Mouse (Mus musculus): ENCODE results near the gene Sntb2. TPM values are rescaled to one million over a fixed set of nuclear protein-coding genes. Genes with fewer than 3 reads are reported as not detected.

Gene Sntb2
- 10 to 100 TPM; 11.8 to 13.9 TPM for total RNA-seq (2023)

GRCm38 (mm10) chr8:106935324-106935869, at the start of gene Sntb2:
Gene Sntb2 (plus strand): TSS chr8:106935750.

DNA sequence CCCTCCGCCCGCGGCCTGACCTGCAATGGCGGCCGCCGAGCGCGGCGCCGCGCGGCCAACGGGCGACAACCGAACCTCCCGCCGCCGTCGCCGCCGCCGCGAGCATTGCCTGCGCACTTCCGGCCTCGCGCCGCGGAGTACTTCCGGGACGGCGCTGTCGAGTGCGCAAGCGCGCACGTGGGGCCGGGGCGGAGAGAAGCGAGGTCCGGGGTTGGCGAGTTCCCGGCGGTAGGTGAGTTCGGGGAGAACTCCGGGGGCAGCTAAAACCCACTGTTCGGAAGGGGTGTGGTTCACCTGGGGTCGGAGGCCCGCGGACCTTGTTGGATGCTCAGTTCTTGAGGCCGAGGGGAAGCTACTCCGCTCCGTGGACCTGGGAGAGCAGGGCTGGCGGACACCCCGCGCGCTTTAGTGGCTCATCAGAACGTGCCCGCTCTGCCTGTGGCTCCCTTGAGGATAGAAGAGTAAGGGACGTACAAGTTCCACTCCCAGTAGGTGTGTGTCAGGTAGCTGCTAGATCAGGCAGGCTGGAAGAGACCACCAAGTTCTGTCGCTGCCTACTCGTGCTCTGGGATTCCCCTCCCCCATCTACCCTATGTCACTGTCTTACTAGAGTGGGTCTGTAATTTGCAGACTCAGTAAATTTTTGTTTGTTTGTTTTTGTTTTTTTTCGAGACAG, 41.9 kb upstream of the Sntb2 start, which contains the start of gene Utp4:
Gene Utp4, plus strand, starts transcription at position 156 of the 676 bp plus-strand sequence.

DNA sequence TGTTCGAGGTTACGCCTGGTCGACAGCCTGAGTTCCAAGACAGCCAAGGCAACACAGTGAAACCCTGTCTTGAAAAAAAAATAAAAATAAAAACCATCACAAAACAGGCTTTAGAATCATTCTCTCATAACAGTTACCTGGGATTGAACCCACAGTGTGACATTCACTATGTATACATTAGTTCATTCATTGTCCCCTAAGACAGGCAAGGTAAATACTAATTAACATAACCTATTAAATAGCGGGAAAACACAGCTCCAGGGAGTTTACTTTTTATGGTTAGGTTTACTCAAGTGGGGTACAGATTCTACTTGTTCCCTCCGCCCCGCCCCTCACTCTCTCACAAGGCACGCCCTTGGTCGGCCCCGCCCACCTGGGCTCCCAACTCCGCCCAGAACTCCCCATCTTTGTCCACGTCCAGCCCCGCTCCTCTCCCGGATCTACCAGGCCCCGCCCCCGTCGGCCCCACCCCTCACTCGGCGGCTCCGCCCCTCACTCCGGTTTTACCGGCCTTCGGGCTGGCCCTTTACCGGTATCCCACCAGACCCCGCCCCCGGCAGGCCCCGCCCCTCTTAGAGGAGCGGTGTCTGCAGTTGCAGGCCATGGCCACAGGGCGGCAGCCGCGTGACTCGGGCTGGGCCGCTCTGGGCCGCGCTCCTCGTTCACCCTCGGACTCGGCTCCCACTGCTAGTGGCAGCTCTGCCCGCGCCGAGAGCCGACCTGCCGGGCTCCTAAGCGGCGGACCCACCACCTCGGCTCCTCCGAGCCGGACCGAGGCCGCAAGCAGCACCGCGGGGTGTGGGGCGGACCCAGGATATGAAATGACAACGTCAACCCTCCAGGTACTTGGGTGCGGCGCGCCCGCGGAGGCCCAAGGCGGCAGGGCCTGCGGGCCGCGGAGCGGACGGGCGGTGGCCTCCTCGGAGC, 95.4 kb downstream of the Sntb2 start, which contains the start of gene Vps4a:
Gene Vps4a, plus strand, starts transcription at position 573 of the 927 bp plus-strand sequence.

DNA sequence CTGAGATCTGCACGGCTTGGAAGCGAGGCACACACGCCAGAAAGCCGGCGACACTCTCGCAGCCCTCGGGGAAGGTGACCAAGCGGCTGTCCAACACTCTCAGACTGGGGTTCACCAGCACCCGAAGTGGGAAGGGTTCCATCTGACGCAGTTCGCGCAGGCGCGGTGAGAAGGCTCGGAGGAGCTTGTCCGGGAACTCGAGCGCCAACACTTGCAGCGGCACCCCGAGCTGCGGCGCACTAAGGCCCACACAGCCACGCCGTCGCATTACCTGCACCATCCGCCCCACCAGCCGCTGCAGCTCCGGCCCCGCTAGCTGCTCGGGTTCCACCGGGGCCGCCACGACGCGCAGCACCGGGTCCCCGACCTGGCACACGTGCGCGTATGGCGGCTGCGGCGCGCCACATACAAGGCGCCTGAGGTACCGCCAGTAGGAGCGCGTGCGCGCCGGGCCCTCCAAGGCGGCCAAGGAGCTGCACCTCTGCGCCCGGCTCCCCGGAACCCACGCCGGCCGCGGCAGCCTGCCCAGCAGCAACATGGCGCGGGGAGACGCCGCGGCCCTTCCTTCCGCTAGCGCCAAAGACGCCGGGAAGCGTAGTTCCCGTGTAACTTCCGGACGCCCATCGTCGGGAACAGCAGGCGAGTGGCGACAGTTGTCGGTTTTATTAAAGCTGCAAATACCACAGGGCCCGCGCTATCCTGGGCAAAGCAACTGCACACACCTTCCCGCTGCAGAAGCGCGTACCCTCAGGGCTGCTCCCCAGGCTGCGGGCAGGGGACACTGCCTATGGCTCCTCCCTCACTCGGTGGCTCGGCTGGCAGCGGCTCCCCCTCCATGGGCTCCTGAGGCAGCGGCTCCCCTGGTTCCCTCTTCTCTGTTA, 112.8 kb downstream of the Sntb2 start, which contains the start of gene Pdf:
Gene Pdf, minus strand, starts transcription at position 554 of the 881 bp plus-strand sequence.

DNA sequence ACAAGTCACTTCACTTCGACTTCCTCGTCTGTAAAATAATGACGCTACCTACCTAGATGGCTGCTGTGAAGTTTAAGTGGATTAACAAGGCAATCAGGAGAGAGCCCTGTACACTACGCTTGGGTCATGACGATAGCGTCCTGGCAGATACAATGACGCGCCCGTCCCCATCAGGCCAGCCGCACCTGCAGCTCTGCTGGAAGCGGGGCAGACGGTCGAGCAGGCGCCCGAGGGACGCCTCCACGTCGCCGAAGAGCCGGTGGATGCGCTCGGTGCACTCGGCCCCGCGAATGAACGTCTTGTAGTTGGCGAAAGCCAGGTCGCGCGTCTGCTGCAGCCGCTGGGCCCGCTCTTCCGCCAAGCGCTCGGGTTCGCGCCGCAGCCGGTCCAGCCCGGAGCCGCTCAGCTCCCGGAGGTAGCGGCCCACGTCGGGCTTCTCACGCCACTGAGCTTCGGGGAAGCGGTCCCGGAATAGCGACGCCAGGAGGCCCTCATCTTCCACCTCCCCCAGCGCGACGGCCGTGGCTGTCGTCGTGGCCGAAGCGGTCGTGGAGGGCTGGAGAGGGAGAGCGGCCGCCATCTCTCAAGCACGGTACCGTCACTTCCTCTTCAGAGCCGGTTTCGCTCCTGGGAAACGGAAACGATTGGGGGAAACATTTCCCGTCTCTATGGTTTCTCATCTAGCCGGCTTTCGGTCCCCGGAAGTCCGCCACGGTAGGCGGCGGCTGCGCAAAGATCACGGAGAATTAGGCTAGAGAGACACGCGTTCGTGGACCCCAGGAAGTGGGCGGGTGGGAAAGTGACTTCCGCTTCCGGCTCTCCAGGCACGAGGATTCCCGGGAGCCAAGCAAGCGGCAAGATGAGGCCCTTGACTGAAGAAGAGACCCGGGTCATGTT, 120.8 kb downstream of the Sntb2 start, which contains the start of the genes Cog8 and Nip7:
Gene Cog8, minus strand, starts transcription at position 614 of the 897 bp plus-strand sequence.
Gene Nip7, plus strand, starts transcription at position 802 of the 897 bp plus-strand sequence.

GRCm38 (mm10) chr8:107065511-107066496, 130.3 kb downstream of the Sntb2 start, which contains the start of gene Tmed6:
Gene Tmed6 (minus strand): TSS chr8:107065644.

Other genes starting within 250 kb of the Sntb2 start
- under 1 TPM; 0.08 to 0.55 TPM for gene Has3, start 65.5 kb upstream of the Sntb2 start, total RNA-seq (2023)
- gene Utp4, start 42.1 kb upstream of the Sntb2 start, total RNA-seq (2023), result 10 to 100 TPM; 16.8 to 17.1 TPM
- 10 to 100 TPM; 34.3 to 37.7 TPM for gene Vps4a, start 95.5 kb downstream of the Sntb2 start, total RNA-seq (2023)
- 1 to 10 TPM; 7.5 TPM for gene Pdf, start 112.9 kb downstream of the Sntb2 start, total RNA-seq (2023)
- 10 to 100 TPM; 24.4 to 24.9 TPM for gene Cog8, start 120.9 kb downstream of the Sntb2 start, total RNA-seq (2023)
- 10 to 100 TPM; 28.5 to 35.2 TPM for gene Nip7, start 121.1 kb downstream of the Sntb2 start, total RNA-seq (2023)
- under 1 TPM in 1 of 2 experiments, not detected in 1; 0.85 TPM for gene Tmed6, start 129.9 kb downstream of the Sntb2 start, total RNA-seq (2023)
- 10 to 100 TPM; 25.1 to 27.2 TPM for gene Terf2, start 160.8 kb downstream of the Sntb2 start, total RNA-seq (2023)
- 10 to 100 TPM; 34.9 to 35.2 TPM for gene Cyb5b, start 214.9 kb downstream of the Sntb2 start, total RNA-seq (2023)